Mouse (Mus musculus): ENCODE measurements around the gene Mfsd6. TPM values are rescaled to one million over a fixed set of nuclear protein-coding genes. Genes with fewer than 3 reads are reported as not detected.
"Not testable (repeated sequence)": the region's sequence is repeated elsewhere in the genome, so short reads cannot be mapped to it uniquely, and the experiment has no call there.

Gene Mfsd6
- polyA plus RNA-seq, 1 experiment from 2014 or later = 0.51 TPM

- no peak for ATAC-seq (ENCODE audit: insufficient read depth)
- H3K4me1 ChIP-seq (replicated peaks) = no peaks in the 10 kb centered on the region
- H3K4me3 ChIP-seq (replicated peaks) = no peak overlapping the region
- H3K27me3 ChIP-seq = no peaks in the 10 kb centered on the region
- no peak overlapping the region for H3K4me2 ChIP-seq
- no peak overlapping the region for H3K9ac ChIP-seq
- H3K36me3 ChIP-seq (replicated peaks) = no peaks in the 10 kb centered on the region
- WGBS (ENCODE audit: insufficient replicate concordance) = 63% methylated on average over 3 of the region's 3 CpGs
- no peak overlapping the region for H3K27ac ChIP-seq (replicated peaks)
- no peaks in the 10 kb centered on the region for H3K9me3 ChIP-seq (replicated peaks)
Measured at GRCm38 (mm10) chr1:52707030-52707429, 20.2 kb downstream of the Mfsd6 start.

GRCm38 (mm10) chr1:52702738-52703491 lies 24.3 kb downstream of the Mfsd6 start:
- no peaks in the 10 kb centered on the region for H3K27me3 ChIP-seq
- H3K36me3 ChIP-seq (replicated peaks) = no peaks in the 10 kb centered on the region
- H3K4me3 ChIP-seq (replicated peaks) = no peak overlapping the region
- no peak overlapping the region for H3K4me2 ChIP-seq
- H3K4me1 ChIP-seq (replicated peaks) = no peaks in the 10 kb centered on the region
- 45% methylated on average over 7 of the region's 7 CpGs for WGBS (ENCODE audit: insufficient replicate concordance)
- no peak overlapping the region for H3K9ac ChIP-seq
- H3K27ac ChIP-seq (replicated peaks) = no peak overlapping the region
- no peaks in the 10 kb centered on the region for H3K9me3 ChIP-seq (replicated peaks)
- ATAC-seq (ENCODE audit: insufficient read depth) = no peak

DNA sequence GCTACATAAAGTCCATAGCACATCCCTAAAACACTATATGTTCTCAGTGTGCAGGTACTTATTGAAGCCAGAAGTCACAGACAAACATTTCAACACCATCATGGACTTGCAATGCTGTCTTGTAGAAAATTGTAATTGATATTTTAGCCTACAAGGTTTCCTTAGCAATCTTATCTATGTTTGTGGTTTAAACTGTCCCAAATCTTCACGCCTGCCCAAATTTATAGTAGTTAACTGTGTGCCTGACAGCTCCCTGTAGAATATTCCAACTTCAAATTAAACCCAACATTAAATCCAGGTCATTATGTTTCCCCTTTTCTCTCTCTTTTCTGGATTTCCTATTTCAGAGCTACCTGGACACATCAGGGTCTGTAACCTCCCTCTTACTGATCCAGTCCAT lies 25.3 kb downstream of the Mfsd6 start:
- no peak overlapping the region for H3K9ac ChIP-seq
- 8% methylated on average over 1 of the region's 1 CpGs for WGBS (ENCODE audit: insufficient replicate concordance)
- H3K4me2 ChIP-seq = no peak overlapping the region
- H3K4me3 ChIP-seq (replicated peaks) = no peak overlapping the region
- H3K9me3 ChIP-seq (replicated peaks) = no peaks in the 10 kb centered on the region
- H3K36me3 ChIP-seq (replicated peaks) = no peaks in the 10 kb centered on the region
- H3K4me1 ChIP-seq (replicated peaks) = no peaks in the 10 kb centered on the region
- H3K27ac ChIP-seq (replicated peaks) = no peak overlapping the region
- no peaks in the 10 kb centered on the region for H3K27me3 ChIP-seq
- no peak for ATAC-seq (ENCODE audit: insufficient read depth)

- H3K9me3 ChIP-seq (replicated peaks); H3K9ac ChIP-seq; H3K4me1 ChIP-seq (replicated peaks); H3K36me3 ChIP-seq (replicated peaks); H3K4me2 ChIP-seq; H3K27me3 ChIP-seq; H3K4me3 ChIP-seq (replicated peaks); ATAC-seq (ENCODE audit: insufficient read depth); H3K27ac ChIP-seq (replicated peaks): not testable (repeated sequence)
- WGBS (ENCODE audit: insufficient replicate concordance) = 81% methylated on average over 13 of the region's 13 CpGs
Measured at GRCm38 (mm10) chr1:52694456-52694855, 32.8 kb downstream of the Mfsd6 start.

GRCm38 (mm10) chr1:52687636-52688035 lies 39.6 kb downstream of the Mfsd6 start:
- 76% methylated on average over 8 of the region's 8 CpGs for WGBS (ENCODE audit: insufficient replicate concordance)
- Histone ChIP-seq H3K36me3 (replicated peaks) (no peaks in the 10 kb centered on the region), H3K4me3 (replicated peaks) (no peak overlapping the region), H3K27me3 (no peaks in the 10 kb centered on the region), H3K4me2 (no peak overlapping the region), H3K4me1 (replicated peaks) (no peaks in the 10 kb centered on the region), H3K9me3 (replicated peaks) (no peaks in the 10 kb centered on the region), H3K27ac (replicated peaks) (no peak overlapping the region), H3K9ac (no peak overlapping the region)
- no peak for ATAC-seq (ENCODE audit: insufficient read depth)

DNA sequence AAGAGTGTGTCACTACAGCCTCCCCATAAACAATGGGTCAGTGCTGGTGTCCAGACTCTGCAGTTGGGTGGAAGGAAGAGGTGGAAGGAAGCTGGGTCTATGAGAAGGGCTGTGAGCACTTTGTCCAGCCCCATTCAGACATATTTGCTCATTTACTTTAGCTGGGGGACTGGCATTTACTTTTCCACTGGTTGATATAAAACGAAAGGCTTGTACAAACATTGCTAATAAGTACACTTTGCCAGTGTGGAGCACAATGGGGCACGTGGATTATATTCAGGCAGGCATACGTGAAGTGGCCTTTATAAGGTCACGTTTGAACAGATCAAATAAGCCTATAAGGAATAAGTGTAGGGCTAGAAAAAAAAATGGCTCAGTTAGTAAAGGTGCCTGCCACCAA lies 43.7 kb downstream of the Mfsd6 start:
- Histone ChIP-seq H3K9me3 (replicated peaks) (no peaks in the 10 kb centered on the region), H3K27ac (replicated peaks) (no peak overlapping the region), H3K4me3 (replicated peaks) (no peak overlapping the region), H3K27me3 (no peaks in the 10 kb centered on the region), H3K4me1 (replicated peaks) (no peaks in the 10 kb centered on the region), H3K36me3 (replicated peaks) (no peaks in the 10 kb centered on the region), H3K9ac (no peak overlapping the region), H3K4me2 (no peak overlapping the region)
- WGBS (ENCODE audit: insufficient replicate concordance) = 54% methylated on average over 4 of the region's 4 CpGs
- no peak for ATAC-seq (ENCODE audit: insufficient read depth)

DNA sequence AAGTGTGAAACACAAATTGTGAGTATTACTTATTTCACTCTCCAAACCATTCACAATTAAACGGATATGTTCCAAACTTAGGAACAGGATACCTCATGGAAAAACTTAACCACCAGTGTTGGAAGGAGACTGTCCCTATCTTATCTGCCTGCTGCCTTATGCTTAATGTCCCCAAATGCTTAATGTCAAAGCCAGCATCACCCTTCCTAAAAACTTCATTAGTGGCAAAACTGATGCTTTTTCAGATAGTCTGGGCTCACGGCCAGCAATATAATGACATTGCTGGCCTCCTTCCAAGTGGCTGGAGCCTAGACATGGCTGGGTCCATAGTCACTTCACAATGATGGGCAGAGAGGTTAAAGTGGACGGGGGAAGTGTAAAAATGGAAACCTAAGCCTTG lies 50.6 kb downstream of the Mfsd6 start:
- ATAC-seq (ENCODE audit: insufficient read depth) = no peak
- H3K27me3 ChIP-seq = no peaks in the 10 kb centered on the region
- H3K9me3 ChIP-seq (replicated peaks) = no peaks in the 10 kb centered on the region
- no peak overlapping the region for H3K9ac ChIP-seq
- H3K4me3 ChIP-seq (replicated peaks) = no peak overlapping the region
- H3K27ac ChIP-seq (replicated peaks) = no peak overlapping the region
- no peaks in the 10 kb centered on the region for H3K36me3 ChIP-seq (replicated peaks)
- 33% methylated on average over 3 of the region's 3 CpGs for WGBS (ENCODE audit: insufficient replicate concordance)
- H3K4me1 ChIP-seq (replicated peaks) = no peaks in the 10 kb centered on the region
- H3K4me2 ChIP-seq = no peak overlapping the region

DNA sequence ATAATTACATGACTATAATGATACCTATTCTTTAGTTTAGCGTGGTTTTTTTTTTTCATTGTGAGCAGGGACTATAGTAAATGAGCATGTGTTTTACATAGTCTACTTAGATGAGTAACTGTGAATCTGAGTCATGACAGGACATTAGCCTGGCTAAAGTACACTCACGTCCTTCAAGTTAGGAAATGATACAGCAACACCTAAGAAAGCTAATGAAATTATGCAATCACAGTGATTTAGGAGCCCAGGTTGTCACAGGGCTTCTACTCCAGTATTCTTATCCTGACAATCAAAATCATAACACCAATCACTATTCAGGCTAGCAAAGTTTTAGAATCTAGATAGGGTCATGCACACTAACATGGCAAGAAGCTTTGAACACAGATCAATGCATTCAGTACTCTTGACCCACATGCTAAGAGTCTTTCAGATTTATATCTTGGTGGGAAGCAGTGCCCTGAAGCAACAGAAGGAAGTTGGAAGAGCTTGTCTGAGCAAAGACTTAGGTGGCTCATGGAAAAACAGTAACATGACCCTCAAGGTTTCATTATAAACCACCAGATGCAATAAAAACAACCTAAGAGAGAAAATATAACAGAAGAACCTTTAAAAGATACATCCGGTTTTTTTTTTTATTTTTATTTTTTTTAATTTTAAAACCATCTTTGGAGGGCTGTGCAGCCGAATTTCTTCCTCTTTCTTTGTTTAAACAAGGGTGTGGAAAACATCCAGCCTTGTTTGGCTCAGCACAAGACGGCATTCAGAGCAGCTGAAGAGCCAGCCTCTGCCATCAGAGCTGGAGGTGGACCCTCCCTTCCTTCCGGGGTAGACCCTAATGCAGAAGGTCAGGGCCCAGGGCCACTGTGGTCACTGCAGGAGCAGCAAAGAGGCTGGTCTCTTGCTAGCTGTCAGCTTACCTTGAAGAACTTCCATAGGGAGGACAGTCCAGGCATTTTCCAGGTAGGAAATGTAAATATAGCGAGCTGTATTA lies 51.4 kb downstream of the Mfsd6 start:
- no peak overlapping the region for H3K4me3 ChIP-seq (replicated peaks)
- WGBS (ENCODE audit: insufficient replicate concordance) = 40% methylated on average over 7 of the region's 7 CpGs

GRCm38 (mm10) chr1:52669931-52670330 lies 57.3 kb downstream of the Mfsd6 start:
- H3K27me3 ChIP-seq = no peaks in the 10 kb centered on the region
- ATAC-seq (ENCODE audit: insufficient read depth) = no peak
- no peak overlapping the region for H3K4me3 ChIP-seq (replicated peaks)
- no peaks in the 10 kb centered on the region for H3K36me3 ChIP-seq (replicated peaks)
- no peak overlapping the region for H3K9ac ChIP-seq
- no peaks in the 10 kb centered on the region for H3K4me1 ChIP-seq (replicated peaks)
- no peaks in the 10 kb centered on the region for H3K9me3 ChIP-seq (replicated peaks)
- no peak overlapping the region for H3K27ac ChIP-seq (replicated peaks)
- no peak overlapping the region for H3K4me2 ChIP-seq
- 63% methylated on average over 1 of the region's 1 CpGs for WGBS (ENCODE audit: insufficient replicate concordance)

More for the DNA sequence above, 51.4 kb downstream of the Mfsd6 start:
- no peak overlapping the region for H3K9ac ChIP-seq
- H3K36me3 ChIP-seq (replicated peaks) = no peaks in the 10 kb centered on the region
- ATAC-seq (ENCODE audit: insufficient read depth) = no peak
- H3K9me3 ChIP-seq (replicated peaks) = no peaks in the 10 kb centered on the region
- no peaks in the 10 kb centered on the region for H3K27me3 ChIP-seq
- H3K4me1 ChIP-seq (replicated peaks) = no peaks in the 10 kb centered on the region
- no peak overlapping the region for H3K27ac ChIP-seq (replicated peaks)
- no peak overlapping the region for H3K4me2 ChIP-seq

GRCm38 (mm10) chr1:52668743-52669323 lies 58.4 kb downstream of the Mfsd6 start:
- no peaks in the 10 kb centered on the region for H3K27me3 ChIP-seq
- no peak overlapping the region for H3K27ac ChIP-seq (replicated peaks)
- H3K9ac ChIP-seq = no peak overlapping the region
- H3K9me3 ChIP-seq (replicated peaks) = no peaks in the 10 kb centered on the region
- ATAC-seq (ENCODE audit: insufficient read depth) = no peak
- no peak overlapping the region for H3K4me2 ChIP-seq
- no peaks in the 10 kb centered on the region for H3K4me1 ChIP-seq (replicated peaks)
- no peaks in the 10 kb centered on the region for H3K36me3 ChIP-seq (replicated peaks)
- H3K4me3 ChIP-seq (replicated peaks) = no peak overlapping the region
- WGBS (ENCODE audit: insufficient replicate concordance) = 57% methylated on average over 7 of the region's 7 CpGs

GRCm38 (mm10) chr1:52663228-52663627 lies 64.0 kb downstream of the Mfsd6 start:
- H3K9me3 ChIP-seq (replicated peaks) = no peaks in the 10 kb centered on the region
- 79% methylated on average over 7 of the region's 7 CpGs for WGBS (ENCODE audit: insufficient replicate concordance)
- no peak overlapping the region for H3K27ac ChIP-seq (replicated peaks)
- no peak overlapping the region for H3K9ac ChIP-seq
- no peaks in the 10 kb centered on the region for H3K36me3 ChIP-seq (replicated peaks)
- no peak for ATAC-seq (ENCODE audit: insufficient read depth)
- H3K4me2 ChIP-seq = no peak overlapping the region
- H3K4me3 ChIP-seq (replicated peaks) = no peak overlapping the region
- no peaks in the 10 kb centered on the region for H3K27me3 ChIP-seq
- H3K4me1 ChIP-seq (replicated peaks) = no peaks in the 10 kb centered on the region
